Mouse (Mus musculus) small intestine, adult 2 months (tissue): Measurements from ENCODE around the gene Tmem231. TPM values are rescaled to one million over a fixed set of nuclear protein-coding genes. Genes with fewer than 3 reads are reported as not detected.

ENCODE experiments used
- H3K27ac ChIP-seq: fragments of 200-500 bp; 2 replicates; pipeline ENCODE4 v1.5.1; 2012; ENCODE audit warnings: low read depth, low read length, control low read depth, inconsistent platforms; ENCODE audit not compliant: insufficient read depth
- H3K27me3 ChIP-seq: fragments of 200-500 bp; 2 replicates; pipeline ENCODE4 v1.6.1; 2012; ENCODE audit warnings: mild to moderate bottlenecking, moderate library complexity, low read length, inconsistent platforms; ENCODE audit not compliant: control insufficient read depth, insufficient read depth
- H3K36me3 ChIP-seq: fragments of 200-500 bp; 2 replicates; pipeline ENCODE4 v1.6.1; 2012; ENCODE audit warnings: mild to moderate bottlenecking, low read length, control low read depth, inconsistent platforms; ENCODE audit not compliant: control insufficient read depth, insufficient read depth
- H3K4me1 ChIP-seq: fragments of 200-500 bp; 2 replicates; pipeline ENCODE4 v1.6.1; 2012; ENCODE audit warnings: low read length, inconsistent platforms, mixed read lengths; ENCODE audit not compliant: control insufficient read depth, insufficient read depth, insufficient read length
- H3K4me3 ChIP-seq: fragments of 200-500 bp; 2 replicates; pipeline ENCODE4 v1.5.1; 2012; ENCODE audit warnings: low read depth, mild to moderate bottlenecking, control low read depth, inconsistent platforms, low read length, moderate library complexity
- CTCF ChIP-seq: fragments of 200-500 bp; IDR thresholded peaks from 2 replicates; pipeline ENCODE4 v1.5.1; 2012; ENCODE audit warnings: low read depth, mild to moderate bottlenecking, control low read depth, inconsistent platforms, low read length, moderate library complexity, mixed read lengths; ENCODE audit not compliant: insufficient replicate concordance, insufficient read length; ENCODE audit errors: extremely low read depth
- POLR2A ChIP-seq: fragments of 200-500 bp; IDR thresholded peaks from 2 replicates; pipeline ENCODE4 v1.6.1; 2012; ENCODE audit warnings: low read depth, mild to moderate bottlenecking, control low read depth, inconsistent platforms, low read length, moderate library complexity
- WGBS: fragments of 180-500 bp; shearing (Covaris S2); methylation state at CpG from one replicate; pipeline ENCODE4 v1.1.7; 2018; 5-methylcytosine and 5-hydroxymethylcytosine counted together
- polyA plus RNA-seq: library from polyadenylated mRNA; depleted of rRNA; stranded (reverse); fragments of >200 nt; gene quantifications from 2 replicates; pipeline ENCODE4 v1.2.3, GENCODE M21; 2012

Gene Tmem231
- polyA plus RNA-seq, 1 experiment: 1.5 TPM

- H3K27me3 ChIP-seq: no peaks in the 10 kb centered on the region
- no peak for TF ChIP-seq POLR2A
- no peak for TF ChIP-seq CTCF
- no peak overlapping the region for H3K4me3 ChIP-seq
- H3K4me1 ChIP-seq: peaks cover 6% of the 10 kb centered on the region
- H3K27ac ChIP-seq: no peak overlapping the region
- peaks cover 2% of the 10 kb centered on the region; the same call in 1 of the 2 replicates for H3K36me3 ChIP-seq
- WGBS: 66% methylated on average over 3 of the region's 3 CpGs
These were observed 3.5 kb upstream of the Tmem231 start for GRCm38 (mm10) chr8:111937184-111937583.

DNA sequence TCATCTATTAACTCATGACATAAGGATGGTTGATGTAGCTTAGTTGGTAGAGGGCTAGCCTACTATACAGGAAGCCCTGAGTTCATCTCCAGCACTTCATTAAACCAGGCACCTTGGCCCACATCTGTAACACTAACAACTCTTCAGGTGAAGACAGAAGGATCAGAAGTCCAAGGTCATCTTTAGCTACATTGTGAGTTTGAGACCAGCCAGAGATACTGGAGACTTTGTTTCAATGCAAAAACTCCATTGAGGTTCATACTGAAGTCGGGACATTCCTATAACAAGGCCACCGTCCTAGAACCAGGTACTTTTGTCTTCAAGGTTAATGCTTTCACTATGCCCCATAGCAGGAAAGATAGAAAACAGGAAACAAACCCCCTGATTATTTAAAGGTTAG lies 520 bp upstream of the Tmem231 start:
- Histone ChIP-seq H3K4me1 (0 out of 2 replicates have a peak, but pooled peaks cover 3% of the 10 kb centered on the region), H3K27ac (no peak overlapping the region), H3K36me3 (no peaks in the 10 kb centered on the region), H3K27me3 (no peaks in the 10 kb centered on the region), H3K4me3 (no peak overlapping the region)
- TF ChIP-seq POLR2A (no peak), CTCF (no peak)
- WGBS: 79% methylated on average over 2 of the region's 2 CpGs

DNA sequence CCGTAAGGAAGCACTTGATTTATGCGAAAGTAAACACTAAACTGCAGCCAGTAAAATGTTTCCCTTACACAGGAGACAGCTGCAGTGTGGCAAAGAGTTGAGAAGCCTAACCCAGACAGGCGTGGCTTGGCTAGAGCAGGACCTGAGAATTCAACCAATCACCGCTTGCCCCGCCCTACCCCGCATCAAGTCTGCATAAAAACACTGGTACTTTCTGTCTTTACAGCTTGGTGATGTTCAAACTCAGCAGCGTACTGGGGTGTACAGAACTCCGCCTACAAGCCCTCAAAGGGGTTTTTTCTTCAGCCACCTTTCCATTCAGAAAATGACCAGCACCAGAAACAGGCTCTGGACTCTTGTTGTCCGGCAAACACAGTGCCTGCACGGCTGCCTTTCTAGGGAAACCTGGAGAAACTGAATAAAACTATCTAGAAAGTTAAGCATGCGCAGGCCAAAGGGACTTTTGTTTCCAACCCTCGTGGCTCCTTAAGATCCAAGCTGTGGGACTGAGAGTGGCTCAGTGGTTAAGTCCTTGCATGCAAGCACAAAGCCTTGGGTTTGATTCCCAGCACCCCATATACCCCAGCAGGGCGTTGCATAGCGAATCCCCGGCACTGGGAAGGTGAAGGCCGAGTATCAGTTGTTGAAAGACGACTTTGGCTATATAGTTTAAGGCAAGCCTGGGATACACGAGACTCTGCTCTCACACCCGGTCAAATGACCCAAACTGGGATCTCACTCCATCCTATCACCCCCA lies 923 bp downstream of the Tmem231 start:
- peak overlapping the region; percentile 78 for H3K4me3 ChIP-seq
- no peaks in the 10 kb centered on the region for H3K27me3 ChIP-seq
- no peaks in the 10 kb centered on the region for H3K36me3 ChIP-seq
- 23% methylated on average over 19 of the region's 19 CpGs for WGBS
- TF ChIP-seq CTCF: no peak
- no peak for TF ChIP-seq POLR2A
- no peak overlapping the region for H3K27ac ChIP-seq
- 0 out of 2 replicates have a peak, but pooled peaks cover 3% of the 10 kb centered on the region for H3K4me1 ChIP-seq

- Histone ChIP-seq H3K27me3 (no peaks in the 10 kb centered on the region), H3K4me1 (0 out of 2 replicates have a peak, but pooled peaks cover 3% of the 10 kb centered on the region), H3K36me3 (no peaks in the 10 kb centered on the region), H3K4me3 (no peak overlapping the region), H3K27ac (no peak overlapping the region)
- TF ChIP-seq CTCF (no peak), POLR2A (no peak)
- 90% methylated on average over 16 of the region's 16 CpGs for WGBS
These were observed 2.0 kb downstream of the Tmem231 start for GRCm38 (mm10) chr8:111931721-111932120.

DNA sequence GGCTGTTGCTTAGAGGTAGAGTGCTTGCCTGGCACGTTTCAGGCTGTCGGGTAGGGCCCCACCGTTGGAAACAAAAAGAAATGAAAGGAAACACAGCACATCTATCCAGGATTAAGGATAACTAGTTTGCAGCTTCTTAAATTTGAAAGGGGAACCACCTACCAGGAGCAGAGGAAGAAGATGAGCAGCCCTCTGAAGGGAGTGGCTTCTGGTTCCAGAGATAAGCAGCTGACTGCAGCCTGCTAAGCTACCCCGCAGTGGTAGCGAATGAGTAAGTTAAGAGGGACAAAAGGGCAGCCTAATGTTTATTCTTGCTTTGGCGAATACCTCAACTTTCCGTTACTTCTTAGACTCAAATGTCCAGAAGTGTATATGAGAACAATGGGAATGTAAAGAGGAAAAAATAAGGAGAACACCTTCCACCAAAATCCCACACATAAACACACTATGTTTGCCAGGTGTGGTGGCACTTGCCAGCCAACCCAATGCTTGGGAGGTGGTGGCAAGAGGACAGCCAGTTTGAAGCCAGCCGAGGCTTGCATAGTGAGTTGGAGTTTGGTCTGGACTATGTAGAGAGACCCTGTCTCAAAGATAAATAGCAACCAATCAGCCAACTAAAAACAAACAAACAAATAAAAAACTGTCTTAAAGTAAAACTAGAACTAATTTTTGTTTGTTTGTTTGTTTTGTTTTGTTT lies 3.9 kb downstream of the Tmem231 start:
- no peaks in the 10 kb centered on the region for H3K36me3 ChIP-seq
- H3K4me1 ChIP-seq: 0 out of 2 replicates have a peak, but pooled peaks cover 3% of the 10 kb centered on the region
- no peak for TF ChIP-seq POLR2A
- TF ChIP-seq CTCF: no peak
- H3K4me3 ChIP-seq: no peak overlapping the region
- WGBS: 50% methylated on average over 8 of the region's 8 CpGs
- no peak overlapping the region for H3K27ac ChIP-seq
- H3K27me3 ChIP-seq: no peaks in the 10 kb centered on the region

DNA sequence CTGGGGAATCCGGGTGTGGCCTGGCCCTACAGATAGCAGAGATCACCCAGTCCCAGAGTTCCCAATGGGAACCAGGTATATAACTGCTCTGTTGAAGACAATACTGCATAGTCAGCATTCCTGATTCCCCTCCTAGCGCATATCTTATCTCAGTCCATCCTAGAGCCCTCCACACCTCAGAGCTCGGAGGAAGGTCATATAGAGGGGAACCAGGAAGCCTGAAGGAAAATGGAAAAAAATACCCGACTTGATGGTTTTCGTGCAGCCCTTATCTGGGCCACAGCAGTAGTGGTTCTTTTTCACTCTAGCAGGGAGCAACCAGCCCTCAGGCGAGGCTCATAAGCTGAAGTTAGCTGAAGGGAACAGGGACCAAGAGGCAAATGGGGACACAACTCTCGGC lies 8.7 kb downstream of the Tmem231 start:
- Histone ChIP-seq H3K4me1 (peaks cover 2% of the 10 kb centered on the region; the same call in 1 of the 2 replicates), H3K27ac (no peak overlapping the region), H3K4me3 (no peak overlapping the region), H3K27me3 (no peaks in the 10 kb centered on the region), H3K36me3 (no peaks in the 10 kb centered on the region)
- no peak for TF ChIP-seq POLR2A
- no peak for TF ChIP-seq CTCF
- WGBS: 50% methylated on average over 7 of the region's 7 CpGs

DNA sequence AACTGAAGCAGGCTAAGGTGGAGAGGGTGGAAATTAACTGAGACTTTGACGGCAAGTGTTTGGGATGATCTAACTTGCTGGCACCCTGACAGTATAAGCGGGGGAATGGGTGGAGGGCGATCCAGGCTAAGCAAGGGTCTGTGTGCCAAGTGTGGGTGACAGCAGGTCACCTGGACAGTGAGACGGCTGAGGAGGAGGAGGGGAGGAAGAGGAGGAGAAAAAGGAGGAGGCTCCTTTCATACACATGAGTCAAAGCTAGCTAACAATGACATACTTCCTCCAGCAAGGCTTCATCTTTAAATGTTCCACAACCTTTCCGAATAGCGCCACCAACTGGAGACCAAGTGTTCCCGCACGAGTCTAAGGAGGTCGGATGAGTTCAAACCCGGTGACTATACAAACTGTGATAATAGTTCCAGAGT lies 10.3 kb downstream of the Tmem231 start:
- Histone ChIP-seq H3K36me3 (no peaks in the 10 kb centered on the region), H3K27me3 (no peaks in the 10 kb centered on the region), H3K4me3 (peak overlapping the region; percentile 42), H3K4me1 (peaks cover 2% of the 10 kb centered on the region; the same call in 1 of the 2 replicates), H3K27ac (no peak overlapping the region)
- 10% methylated on average over 10 of the region's 10 CpGs for WGBS
- TF ChIP-seq POLR2A (no peak), CTCF (peak; percentile 54; the same call in 1 of the 2 replicates)

DNA sequence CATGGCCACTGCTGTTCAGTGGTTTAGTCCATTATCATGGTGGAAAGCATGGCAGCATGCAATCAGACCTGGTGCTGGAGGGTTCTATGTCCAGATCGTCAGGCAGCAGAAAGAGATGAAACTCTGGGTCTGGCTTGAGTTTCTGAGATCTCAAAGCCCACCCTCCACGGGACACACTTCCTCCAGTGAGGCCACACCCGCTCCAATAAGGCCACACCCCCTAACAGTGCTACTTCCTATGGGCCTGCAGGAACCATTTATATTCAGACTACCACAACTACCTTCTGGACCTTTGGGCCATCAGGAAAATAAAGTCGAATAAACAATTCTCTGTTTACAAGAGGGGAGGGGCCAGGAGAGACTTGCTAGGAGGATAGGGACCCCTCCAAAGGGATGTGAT lies 12.7 kb downstream of the Tmem231 start:
- no peak for TF ChIP-seq CTCF
- no peak for TF ChIP-seq POLR2A
- WGBS: 64% methylated on average over 4 of the region's 4 CpGs
- no peak overlapping the region for H3K27ac ChIP-seq

More for the DNA sequence above, 12.7 kb downstream of the Tmem231 start:
- H3K36me3 ChIP-seq: no peaks in the 10 kb centered on the region
- H3K27me3 ChIP-seq: no peaks in the 10 kb centered on the region
- no peak overlapping the region for H3K4me3 ChIP-seq
- H3K4me1 ChIP-seq: peaks cover 2% of the 10 kb centered on the region; the same call in 1 of the 2 replicates
